Mouse (Mus musculus) kidney, postnatal 36 days (tissue): Measurements from ENCODE around the gene Msln.
"Not testable (repeated sequence)": the region's sequence is repeated elsewhere in the genome, so short reads cannot be mapped to it uniquely, and the experiment has no call there.

Experiments
- DNase-seq, 2 experiments: peaks; one replicate each; pipeline ENCODE4 v3.0.0; 2021 to 2022; ENCODE audit warnings: mixed read lengths in 2 of 2

The Msln gene

DNA sequence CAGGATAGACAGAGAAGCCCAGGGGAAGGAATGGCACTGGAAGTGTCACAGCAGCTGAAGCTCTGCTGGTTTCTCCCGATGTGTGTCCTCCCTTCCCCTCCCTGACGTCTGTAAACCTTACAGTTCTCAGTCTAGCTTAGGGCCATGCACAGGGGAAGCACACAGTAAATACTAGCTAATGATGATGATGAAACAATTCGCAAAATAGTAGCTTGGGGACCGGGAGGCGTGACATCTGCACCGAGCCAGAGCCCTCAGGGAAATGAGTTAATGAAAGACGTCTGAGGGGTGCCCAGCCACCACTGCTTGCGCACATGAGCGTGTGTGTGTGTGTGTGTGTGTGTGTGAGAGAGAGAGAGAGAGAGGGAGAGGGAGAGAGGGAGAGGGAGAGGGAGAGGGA is 15.2 kb upstream of the Msln start:
- DNase-seq = no peak

DNA sequence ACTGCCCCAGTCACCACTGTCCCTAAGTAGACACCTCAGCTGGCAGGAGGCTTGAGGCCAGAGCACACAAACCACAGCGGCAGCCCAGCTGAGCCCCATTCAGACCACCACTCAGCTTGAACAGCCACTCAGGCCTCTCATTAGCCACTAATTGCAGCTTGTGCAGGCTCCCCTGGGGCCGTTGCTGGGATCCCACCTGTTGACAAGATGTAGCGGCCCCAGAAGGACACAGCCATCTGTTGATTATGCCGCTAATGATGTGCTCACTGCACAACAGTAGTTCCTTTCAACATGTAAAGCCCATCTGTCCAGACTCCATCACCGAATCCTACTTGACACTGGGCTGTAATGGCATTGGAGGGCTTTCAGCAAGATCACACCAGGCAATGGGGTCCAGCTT is 11.7 kb upstream of the Msln start:
- DNase-seq = no peak

DNA sequence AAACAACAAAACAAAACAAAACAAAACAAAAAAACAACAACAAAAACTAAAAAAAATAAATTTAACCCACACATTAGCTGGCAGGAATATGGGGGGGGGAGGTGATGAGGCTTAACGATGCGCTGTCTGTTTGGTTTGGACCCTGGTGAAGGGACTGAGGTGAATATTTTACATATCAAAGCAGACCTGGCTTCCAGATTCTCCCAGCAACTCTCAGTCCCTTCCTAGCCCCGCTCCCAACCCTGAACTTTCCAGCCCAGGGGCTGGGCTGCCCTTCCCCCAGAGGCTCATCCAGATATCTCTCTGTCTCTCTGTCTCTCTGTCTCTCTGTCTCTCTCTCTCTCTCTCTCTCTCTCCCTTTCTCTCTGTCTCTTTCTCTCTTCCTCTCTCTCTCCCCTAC is 8.4 kb upstream of the Msln start:
- no peak for DNase-seq

DNA sequence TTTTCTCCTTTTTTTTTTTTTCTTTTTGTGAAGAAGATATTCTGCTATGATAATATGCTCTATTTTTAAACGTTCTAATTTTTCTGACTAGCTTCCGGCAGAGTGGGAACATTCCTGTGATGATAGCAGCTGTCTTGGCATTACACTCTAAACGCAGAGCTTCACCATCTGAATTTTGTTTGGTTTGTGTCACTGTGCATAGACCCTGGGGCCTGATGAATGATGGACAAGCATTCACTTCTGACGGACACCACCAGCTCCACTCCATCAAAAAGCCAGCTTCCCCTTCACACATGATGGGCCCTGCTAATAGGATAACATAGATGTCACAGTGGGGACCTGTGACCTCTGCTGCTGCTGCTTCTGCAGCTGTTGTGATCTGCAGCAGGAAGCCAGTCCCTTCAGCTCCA is 7.4 kb upstream of the Msln start:
- no peak for DNase-seq

DNA sequence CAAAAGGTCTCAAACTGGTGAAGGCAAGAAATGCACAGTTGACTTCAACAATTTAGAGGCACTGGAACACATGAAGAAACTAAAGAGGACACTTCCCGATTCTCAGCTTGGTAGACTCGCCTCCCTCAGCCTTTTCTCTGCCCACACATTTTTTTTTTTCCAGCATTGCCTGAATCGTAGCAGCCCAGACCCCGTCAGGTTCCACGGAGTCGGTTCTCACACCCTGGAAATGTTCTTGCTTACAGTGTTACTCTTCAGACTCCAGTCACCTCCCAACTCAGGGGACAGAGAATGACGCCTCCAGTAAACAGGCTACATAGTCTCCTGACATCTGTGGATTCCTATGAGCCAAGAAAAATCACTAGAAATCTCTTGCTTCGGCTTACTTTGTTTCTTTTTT is 6.0 kb upstream of the Msln start:
- no peak for DNase-seq

DNA sequence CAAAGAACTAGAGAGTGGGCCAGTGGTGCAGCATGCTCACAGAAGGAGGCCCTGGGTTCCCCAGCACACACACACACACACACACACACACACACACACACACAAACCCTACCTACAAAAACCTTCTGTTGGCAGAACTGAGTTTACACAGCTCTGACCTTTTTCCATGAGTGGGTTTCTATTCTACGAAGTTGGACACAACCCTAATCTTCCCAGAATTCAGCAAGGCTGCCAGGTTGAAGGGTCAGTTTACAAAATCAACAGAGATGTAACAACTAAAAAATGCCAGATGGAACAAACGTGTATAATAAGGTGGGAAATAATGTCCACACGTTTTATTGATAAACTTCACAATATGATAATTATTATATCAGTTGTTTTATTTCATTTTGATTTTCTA is 3.5 kb upstream of the Msln start:
- DNase-seq = no peak

DNA sequence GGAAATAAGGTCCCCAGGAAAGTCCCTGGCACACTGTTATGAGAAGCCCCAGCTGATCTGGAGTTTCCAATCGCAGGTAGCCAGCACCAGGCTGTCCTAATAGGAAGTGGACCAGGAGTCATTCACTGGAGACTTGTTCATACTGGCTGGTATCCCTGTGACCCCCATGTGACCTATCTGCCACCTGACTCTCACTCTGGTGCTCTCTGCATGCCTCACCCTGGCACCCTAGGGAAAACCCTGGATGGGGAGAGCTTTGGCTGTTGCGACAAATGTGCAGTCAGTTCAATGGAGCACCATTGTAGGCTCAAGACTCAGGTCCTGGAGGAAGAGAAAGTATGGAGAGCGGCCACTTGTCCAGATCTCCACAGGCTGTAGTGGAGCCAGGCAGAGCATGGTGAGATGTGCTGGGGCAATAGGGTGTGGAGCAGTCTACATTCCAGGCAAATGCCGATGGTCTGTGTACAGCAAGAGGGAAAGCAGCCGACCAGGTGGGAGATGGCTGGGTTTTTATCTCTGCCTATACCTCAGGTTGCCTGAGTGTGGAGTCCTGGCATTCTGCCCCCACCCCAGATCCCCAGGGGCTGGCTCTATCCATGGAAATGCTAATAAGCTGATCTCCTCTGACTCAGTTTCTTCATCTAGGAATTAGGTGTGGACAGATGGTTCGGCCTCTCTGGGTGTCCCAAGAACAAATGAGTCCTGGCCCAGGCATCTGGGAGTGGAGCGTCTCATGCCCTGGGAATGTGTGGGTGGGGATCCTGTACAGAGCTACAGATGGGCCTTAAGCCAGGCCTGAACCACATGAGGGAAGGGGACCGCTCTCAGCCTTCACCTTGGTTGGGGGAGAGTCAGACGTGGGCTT is 2.4 kb upstream of the Msln start:
- no peak for DNase-seq

DNA sequence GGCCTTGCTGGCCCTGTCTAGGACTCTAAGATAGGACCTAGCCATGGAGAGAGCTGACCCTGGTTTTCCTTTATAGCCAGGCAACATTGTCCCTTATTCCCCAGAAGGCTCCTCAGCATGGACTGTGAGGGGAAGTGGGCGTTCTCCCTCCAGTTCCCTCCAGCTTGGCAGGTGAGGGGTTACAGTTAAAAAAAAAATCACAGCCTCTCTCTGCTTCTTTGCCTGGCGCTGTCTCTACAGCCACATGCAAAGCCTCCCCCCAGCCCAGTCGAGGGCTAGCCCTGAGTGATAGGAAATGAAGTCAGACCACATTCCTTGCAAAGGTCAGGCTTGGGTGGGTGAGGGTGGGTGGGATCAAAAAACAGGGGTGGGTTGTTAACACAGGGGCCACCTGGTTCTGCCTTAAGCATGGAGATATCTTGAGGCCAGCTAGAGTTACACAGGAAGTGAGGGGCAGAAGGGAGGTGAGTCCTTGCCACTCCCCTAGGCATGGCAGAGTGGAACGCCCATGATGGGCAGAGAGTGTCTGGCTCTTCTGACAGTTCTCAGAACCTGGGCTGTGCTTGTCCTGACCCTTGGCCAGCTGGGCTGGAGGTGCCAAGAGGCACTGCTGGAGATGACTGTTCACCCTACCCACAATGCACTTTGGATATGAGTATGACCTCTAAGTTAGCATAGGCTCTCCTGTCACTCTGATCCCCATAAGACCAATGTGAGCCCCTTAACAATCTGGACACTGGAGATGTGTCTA is 1.6 kb upstream of the Msln start:
- DNase-seq = no peak

DNA sequence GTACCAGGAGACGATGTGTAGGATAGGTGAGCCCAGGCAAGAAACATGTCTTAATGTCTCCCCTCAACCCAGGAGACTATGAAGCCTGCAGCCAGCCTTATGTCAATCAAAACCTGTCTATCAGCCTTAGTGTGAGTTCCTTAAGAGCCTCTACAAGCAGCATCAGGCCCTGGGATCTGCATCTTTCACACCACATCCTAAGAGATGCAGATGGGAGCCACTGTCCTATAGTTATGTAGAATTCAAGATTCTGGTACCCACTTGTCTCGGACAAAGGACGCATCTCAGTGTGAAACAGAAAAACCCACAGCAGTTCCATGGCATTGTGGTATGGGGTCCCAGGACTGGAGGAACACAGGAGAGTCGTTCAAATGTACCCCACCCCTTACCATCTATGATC is 908 bp upstream of the Msln start:
- DNase-seq = no peak

DNA sequence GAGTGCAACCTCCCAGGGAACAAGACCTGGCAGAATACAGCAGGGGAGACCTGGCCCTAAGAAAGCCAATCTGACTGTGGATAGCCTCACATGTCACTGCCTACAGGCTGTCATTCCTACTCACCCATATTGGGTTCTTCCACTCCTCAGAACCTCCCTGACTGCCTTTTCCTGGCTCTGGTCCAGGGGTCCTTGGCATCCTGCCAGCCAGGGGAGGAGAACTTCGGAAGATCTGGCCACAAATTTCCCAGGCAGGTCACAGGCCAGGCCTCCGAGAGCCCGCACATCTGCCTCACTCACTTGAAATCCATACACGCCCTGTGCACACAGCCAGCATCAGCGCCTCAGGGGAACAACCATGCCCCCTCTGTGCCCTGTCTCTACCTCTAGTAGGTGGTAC is 2.7 kb downstream of the Msln start:
- DNase-seq = peak; percentile 30 to 66

DNA sequence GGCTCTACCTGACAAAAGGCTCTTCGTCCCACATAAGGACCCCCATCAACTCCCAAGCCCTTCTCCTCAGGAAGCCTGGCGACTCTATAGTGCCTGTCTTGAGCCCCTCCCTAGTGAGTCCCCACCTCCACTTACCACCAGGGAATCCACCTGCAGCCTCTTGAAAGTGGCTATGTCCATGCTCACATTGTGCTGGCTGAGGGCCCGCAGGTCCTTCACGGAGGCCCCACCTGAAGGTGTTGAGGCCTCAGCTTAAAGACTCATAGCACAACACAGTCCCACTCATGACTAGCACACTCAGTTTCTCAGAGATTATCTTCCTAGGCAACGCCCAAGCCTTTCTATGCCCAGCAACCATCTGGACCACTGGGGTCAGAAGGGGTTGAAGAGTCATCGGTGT is 4.9 kb downstream of the Msln start:
- DNase-seq = no peak

DNA sequence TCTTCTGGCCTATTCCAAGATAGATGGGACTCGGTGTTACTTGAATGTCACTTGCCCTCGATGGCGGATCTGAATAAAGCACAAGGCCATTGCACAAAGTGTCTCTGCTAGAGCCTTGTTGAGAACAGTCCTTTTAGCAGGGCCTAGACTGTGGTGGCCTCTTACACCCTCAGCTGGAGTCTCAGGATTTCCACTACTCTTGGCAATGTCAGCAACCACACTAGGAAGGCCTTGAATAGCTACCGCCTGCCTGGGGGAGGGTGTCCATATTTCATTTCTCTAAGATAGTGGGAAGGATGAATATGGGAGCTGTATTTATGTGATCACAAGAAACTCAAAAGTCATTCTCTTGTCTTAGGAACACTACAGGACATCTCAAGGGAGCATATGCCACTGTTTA is 5.9 kb downstream of the Msln start:
- DNase-seq = no peak

DNA sequence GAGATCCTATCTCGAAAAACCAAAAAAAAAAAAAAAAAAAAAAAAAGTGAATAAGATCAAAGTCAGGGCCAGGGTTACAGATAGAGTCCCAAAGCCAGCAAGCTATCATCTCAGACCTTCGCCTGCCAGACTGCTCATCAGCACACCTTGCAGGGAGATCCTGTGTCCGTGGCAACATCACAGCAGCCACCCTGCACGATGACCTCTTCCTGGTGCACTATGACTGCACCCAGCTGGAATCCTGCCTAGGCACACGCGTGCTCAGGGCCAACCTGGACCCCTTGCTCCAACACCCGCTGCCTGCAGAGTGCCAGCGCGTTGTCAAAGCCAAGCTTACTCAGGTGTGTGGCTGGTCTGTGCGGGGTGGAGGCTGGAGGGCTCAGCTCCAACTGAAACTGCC is 9.9 kb downstream of the Msln start:
- no peak for DNase-seq

DNA sequence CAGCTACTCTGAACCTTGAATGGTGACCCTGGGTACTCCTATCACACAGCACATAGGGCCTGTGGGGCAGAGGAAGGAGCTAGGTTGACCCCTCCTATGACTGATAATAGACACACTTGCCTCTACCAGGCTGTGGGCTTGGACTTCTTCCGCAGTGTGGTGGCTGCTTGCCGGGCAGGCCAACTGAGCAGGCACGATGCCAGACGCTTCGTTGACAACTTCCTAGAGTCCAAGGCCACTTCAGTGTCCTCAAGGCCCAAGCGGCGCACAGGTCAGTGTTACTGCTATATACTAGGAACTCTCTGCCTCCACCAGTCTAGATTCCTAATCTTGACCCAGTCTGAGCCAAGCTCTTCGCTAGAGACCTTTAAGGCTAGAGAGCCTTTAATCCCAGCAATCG is 10.3 kb downstream of the Msln start:
- no peak for DNase-seq

DNA sequence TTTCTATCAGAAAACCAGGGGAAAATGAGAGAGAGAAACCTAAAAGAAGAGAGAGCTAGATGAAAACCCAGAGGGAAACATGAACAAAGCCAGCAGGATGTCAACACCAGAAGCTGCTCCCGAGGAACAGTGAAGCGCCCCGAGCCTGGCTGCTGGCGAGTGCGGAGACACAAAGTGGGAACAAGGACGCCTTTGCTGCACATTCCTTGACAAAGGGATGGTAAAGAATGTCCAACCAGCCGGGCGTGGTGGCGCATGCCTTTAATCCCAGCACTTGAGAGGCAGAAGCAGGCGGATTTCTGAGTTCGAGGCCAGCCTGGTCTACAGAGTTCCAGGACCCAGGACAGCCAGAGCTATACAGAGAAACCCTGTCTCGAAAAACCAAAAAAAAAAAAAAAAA is 12.7 kb downstream of the Msln start:
- not testable (repeated sequence) for DNase-seq

DNA sequence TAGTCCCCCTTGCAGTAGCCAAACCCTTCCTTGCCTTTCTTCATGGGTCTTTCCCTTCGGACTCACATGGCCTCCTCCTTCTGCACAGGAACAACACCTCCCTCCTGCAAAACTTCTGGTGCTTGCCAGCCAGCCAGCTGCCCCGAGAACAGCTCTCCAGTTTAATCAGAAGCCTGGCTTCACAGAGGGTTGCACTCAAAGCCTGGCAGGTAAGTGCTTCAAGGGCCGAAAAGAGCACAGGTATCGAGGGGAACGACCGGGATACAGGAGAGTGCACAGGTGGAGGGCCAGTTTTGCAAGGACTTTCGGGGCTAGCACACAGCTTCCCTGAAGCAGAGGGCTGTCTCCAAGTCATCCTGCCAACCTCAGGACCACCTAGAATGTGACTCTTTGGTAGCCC is 15.3 kb downstream of the Msln start:
- DNase-seq = no peak

DNA sequence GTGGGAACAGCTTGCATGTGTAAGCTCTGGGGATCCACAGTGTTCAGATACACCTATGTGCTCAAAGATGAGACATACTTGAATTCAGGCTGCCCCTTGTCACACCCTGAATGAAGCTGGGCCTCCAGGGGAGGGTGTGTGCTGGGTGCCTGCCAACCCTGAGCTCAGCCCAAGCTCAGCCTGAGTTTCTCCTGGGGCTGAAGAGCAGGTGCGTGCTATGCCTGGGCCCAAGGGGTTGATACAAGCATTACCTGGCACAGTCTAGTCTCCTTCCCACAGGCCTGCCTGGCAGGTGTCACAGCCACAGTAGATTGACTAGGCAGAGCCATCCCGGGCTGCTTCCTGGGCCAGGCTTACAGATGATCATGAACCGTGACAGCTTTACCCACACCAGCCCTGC is 18.4 kb downstream of the Msln start, which contains the start of gene Mslnl:
TSS of gene Mslnl (plus strand) at position 298 of the 400 bp plus-strand sequence.
- DNase-seq = no peak

DNA sequence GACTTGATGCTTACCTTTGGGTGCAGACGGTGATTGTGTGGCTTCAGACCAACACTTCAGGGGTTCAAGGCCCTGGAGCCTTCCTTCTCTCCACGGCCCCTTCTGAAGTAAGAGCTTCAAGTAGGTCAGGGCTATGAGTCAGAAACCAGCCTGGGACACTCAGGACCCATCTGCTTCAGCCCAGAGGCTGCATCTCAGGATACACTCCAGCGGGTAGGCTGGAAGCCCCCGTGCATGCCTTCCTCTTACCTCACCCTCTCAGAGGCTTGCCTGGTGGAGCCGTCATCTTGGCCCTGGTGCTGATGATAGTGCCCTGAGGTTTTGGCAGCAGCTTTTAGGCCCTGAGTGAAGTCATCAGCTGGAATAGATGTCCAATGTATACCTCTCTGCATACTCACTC is 18.9 kb downstream of the Msln start:
- no peak for DNase-seq

DNA sequence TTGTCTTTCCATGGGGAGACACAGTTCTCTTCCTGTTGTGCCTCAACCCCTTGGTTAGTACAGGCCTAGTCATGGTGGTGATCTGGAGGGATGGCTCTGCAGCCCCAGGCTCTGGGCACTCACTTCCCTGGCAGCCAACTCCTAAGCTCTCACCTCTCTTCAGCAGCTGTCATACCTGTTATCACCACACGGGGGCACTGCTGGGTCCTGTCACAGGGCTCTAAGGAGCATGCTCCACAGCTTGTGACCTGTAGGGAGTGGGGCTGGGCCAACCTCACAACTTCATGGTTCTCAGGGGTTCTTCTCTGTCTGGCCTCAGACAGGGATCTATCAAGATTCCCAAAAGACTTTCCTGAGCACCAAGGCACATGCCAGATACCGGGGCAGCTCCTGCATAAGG is 22.1 kb downstream of the Msln start:
- peak; percentile 87 to 95 for DNase-seq

DNA sequence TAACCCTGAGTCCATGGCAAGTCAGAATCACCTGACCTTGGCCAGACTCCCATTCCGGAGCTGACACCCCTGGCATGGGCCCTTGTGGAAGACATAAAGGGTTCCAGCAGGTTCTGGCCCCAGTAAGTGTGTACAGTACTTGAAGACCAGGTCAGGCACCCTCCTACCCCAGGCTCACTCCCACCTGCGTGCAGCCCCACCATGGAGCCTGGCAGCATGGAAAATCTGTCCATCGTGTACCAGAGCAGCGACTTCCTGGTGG is 26.2 kb downstream of the Msln start:
- no peak for DNase-seq

DNA sequence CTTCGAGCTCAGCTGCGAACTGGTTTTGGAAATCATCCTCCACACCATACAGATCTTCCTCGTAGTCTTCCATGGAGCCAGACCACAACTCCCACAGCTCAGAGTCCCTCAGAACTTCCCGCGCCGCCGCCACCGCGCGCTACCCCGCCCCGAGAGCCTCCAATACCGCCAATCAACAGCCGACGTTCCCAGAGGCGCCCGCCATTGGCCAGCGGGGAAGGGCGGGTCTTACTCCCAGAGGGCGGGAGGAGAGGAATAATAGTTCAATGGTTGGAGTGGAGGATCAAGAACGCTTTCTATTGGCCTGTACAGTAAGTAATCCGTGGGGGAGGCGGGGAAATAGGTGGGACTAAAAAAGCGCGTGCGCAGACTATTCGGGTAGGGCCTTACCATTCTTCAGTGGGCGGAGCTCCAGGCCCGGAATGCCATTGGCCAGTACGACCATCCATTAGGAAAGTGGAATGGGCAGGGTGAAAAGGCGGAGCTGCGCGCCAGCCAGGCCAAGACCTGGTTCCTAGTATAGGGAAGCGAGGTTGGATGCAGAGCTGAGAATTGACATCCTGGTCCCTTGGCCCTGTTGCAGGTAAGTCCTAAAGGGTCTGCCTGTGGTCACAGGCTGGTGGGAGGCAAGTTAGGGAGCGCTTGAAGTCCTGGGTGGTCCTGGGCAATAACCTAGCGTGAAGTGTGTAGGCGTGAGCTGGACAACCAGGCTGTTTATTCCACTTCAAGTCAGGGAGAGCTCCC is 26.7 kb downstream of the Msln start, which contains the start of the genes Chtf18 and Rpusd1:
TSS of gene Chtf18 (minus strand) at position 155 of the 744 bp plus-strand sequence.
TSS of gene Rpusd1 (plus strand) at position 406 of the 744 bp plus-strand sequence.
- DNase-seq = peak; percentile 100

DNA sequence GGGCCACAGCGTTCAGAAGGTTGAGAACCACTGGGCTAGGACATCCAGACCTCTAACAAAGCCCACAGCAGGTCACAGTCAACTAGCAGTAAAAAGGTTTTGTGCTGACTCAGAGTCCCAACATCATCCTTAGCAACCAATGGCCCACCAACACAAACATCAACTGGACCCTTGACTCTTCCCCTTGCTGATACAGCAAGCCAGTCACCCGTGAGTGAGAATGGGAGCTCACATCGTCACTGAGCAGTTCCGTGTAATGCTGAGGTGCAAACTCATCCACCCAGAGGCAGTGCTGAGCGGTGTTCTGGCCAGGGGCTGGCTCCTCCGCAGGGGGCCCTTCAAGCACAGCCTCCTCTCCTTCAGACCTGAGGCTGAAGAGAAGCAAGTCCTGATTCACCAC is 28.9 kb downstream of the Msln start:
- peak; percentile 29 to 64 for DNase-seq

DNA sequence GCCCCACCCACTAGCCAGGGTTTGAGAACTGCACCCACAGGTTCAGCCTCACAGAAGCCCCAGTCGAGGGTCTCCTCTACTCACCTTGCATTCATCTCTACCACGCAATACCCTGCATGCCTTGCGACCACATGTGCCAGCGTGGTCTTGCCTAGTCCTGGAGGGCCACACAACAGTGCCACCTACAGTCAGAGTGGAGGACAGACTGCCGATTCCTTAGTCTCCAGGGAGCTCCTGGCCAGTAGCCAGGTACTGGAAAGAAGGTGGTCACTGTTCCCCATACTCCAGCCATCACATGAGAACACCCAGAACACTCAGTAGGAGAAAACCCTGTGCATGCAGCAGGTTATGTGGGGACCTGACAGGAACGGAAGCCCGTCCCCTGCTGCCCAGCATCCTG is 30.3 kb downstream of the Msln start:
- no peak for DNase-seq

DNA sequence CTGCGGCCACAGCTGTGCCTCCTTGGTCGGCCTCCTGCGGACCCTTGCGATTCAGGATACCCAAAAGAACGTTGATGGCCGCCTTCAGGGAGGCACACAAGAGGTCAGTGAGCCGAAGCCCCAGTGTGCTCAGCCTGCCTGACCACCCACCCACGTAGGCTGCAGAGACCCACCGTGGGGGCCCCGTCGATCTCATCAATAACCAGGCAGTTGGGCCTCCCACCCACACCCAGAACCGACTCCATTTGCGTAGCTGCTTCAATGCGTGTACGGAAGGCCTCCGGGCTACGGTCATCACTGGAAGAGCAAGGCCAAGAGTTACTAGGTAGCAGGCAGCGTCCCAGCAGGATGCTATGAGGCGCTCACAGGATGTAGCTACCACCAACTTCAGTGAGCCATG is 30.7 kb downstream of the Msln start:
- DNase-seq = no peak
